Mouse (Mus musculus) telencephalon, adult 2 months (tissue): ENCODE data around the gene Pnpla5.
A peak's percentile ranks its signal among the peaks of the same experiment; 100 is the strongest.

Source experiments
- DNase-seq: peaks from one replicate; pipeline ENCODE4 v3.0.0-alpha.2; 2011; ENCODE audit warnings: low read depth, low spot score

Gene Pnpla5

DNA sequence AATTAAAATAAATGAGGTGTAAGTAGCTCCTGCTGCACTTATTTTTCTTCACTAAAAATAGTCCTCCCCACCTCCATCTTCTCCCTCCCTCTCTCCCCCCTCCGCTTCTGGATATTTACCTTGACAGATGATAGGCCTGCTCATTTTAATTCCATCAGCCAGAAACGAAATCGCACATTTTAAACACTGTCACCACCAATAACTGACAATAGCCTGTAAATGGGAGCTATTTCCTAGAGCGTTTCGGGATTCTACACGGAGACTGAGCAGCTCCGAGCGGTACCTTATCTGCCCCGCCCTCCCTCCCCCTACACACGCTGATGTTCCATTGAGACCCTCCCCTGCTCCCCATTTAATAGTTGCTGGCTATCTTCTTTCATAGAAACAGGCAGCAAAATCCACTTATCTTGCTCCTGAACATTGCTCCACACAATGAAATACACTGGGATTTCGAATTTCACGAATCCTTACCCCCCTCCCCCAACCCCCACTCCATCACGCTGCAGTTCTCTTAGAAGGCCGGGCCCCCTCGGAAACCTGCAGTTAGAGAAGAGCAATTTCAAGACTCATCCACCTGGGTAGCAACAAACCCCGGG, 53.4 kb downstream of the Pnpla5 start:
- no peak for DNase-seq

DNA sequence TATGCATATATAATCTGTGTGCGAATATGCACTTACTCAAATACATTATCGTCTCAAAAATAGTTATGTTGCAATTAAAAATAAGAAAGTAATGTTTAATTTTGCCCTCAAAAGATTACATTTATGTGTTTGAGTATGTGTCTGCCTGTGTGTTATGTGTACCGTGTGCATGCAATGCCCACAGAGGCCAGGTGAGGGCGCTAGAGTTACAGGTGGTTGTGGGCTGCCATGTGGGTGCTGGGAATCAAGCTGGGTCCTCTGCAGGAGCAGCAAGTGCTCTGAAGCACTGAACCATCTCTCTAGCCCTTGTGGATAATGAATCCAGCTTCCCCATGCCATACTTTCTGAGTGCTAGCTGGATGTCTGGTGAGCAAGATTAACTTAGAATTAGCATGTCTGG, 57.3 kb downstream of the Pnpla5 start:
- no peak for DNase-seq

DNA sequence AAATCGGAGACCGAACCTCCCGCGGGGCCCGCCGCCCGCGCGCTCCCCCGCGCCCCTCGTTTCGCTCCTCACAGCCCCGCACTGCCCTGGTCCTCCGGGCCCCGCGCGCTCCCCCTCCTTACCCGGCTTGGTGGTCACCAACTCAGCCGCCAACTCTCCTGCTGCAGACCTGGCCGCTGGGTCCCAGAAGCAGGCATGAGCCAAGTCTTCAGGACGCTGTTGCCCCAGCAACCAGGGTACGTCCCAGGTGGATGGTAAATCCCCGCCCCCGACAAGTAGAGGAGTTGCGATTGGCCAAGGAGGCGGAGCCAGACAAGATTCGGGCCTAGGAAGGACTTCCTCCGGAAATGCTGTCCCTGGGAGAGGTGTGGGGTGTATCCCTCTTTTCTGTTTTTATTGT, 57.8 kb downstream of the Pnpla5 start, which contains the start of gene Efcab6:
Gene Efcab6, minus strand, starts transcription at position 240 of the 400 bp plus-strand sequence.
- peak; percentile 70 for DNase-seq
